Mouse (Mus musculus) left cerebral cortex, adult 18-20 months (tissue): ENCODE results near the gene B3gnt9. TPM values are rescaled to one million over a fixed set of nuclear protein-coding genes. Genes with fewer than 3 reads are reported as not detected.
"Not testable (repeated sequence)": the region's sequence is repeated elsewhere in the genome, so short reads cannot be mapped to it uniquely, and the experiment has no call there.

ENCODE experiments used
- DNase-seq, 2 experiments: peaks; one replicate each; pipeline ENCODE4 v3.0.0; 2021 to 2022; ENCODE audit warnings: low spot score in 2 of 2, mixed read lengths in 1 of 2
- total RNA-seq, 2 experiments: library from RNA; stranded (reverse); gene quantifications; 2 replicates each; pipeline ENCODE4 v1.2.3; 2021

B3gnt9 gene
- total RNA-seq, 2 experiments from 2014 or later, result 3.0 to 3.5 TPM

GRCm38 (mm10) chr8:105260371-105261099 lies 5.6 kb upstream of the B3gnt9 start:
- DNase-seq, result no peak

GRCm38 (mm10) chr8:105259721-105260320 lies 4.9 kb upstream of the B3gnt9 start:
- peak; percentile 74 for DNase-seq

GRCm38 (mm10) chr8:105258911-105259720 lies 4.2 kb upstream of the B3gnt9 start:
- peak in 1 of 2 experiments; percentile 48 for DNase-seq

GRCm38 (mm10) chr8:105257318-105258114 lies 2.6 kb upstream of the B3gnt9 start:
- DNase-seq, result no peak

GRCm38 (mm10) chr8:105254152-105254965 lies 594 bp downstream of the B3gnt9 start:
- peak; percentile 91 to 92 for DNase-seq

GRCm38 (mm10) chr8:105253766-105254151 lies 1.2 kb downstream of the B3gnt9 start:
- DNase-seq, result no peak

GRCm38 (mm10) chr8:105252680-105253537 lies 2.0 kb downstream of the B3gnt9 start:
- DNase-seq, result no peak

GRCm38 (mm10) chr8:105251954-105252353 lies 3.0 kb downstream of the B3gnt9 start:
- DNase-seq, result no peak

GRCm38 (mm10) chr8:105241016-105241415 lies 13.9 kb downstream of the B3gnt9 start:
- DNase-seq, result no peak

- DNase-seq, result no peak
Measured at GRCm38 (mm10) chr8:105237442-105238142, 17.4 kb downstream of the B3gnt9 start.

- DNase-seq, result no peak
Measured at GRCm38 (mm10) chr8:105235206-105235605, 19.7 kb downstream of the B3gnt9 start.

GRCm38 (mm10) chr8:105233126-105233935 lies 21.6 kb downstream of the B3gnt9 start:
- no peak for DNase-seq

GRCm38 (mm10) chr8:105232321-105232693 lies 22.6 kb downstream of the B3gnt9 start:
- not testable (repeated sequence) for DNase-seq

GRCm38 (mm10) chr8:105231503-105232320 lies 23.2 kb downstream of the B3gnt9 start:
- no peak for DNase-seq

GRCm38 (mm10) chr8:105225917-105226316 lies 29.0 kb downstream of the B3gnt9 start:
- no peak for DNase-seq

- no peak for DNase-seq
Measured at GRCm38 (mm10) chr8:105225272-105225593, 29.7 kb downstream of the B3gnt9 start.
